Mouse (Mus musculus): Measurements from ENCODE around the gene Foxp1. TPM values are rescaled to one million over a fixed set of nuclear protein-coding genes. Genes with fewer than 3 reads are reported as not detected.

Gene Foxp1
- polyA plus RNA-seq, 1 experiment from 2014 or later: 65.4 TPM

GRCm38 (mm10) chr6:99221147-99221546 is 301.4 kb downstream of the Foxp1 start:
- whole genome bisulfite sequencing: 80% methylated on average over 5 of the region's 5 CpGs
- Histone ChIP-seq H3K27me3 (ENCODE audit: control insufficient read depth, insufficient read depth, low read length) (no peaks in the 10 kb centered on the region), H3K4me1 (ENCODE audit: control insufficient read depth, insufficient read depth, low read length) (no peaks in the 10 kb centered on the region), H3K9me3 (ENCODE audit: control insufficient read depth, low read length) (no peaks in the 10 kb centered on the region), H3K9ac (ENCODE audit: low read length) (no peak overlapping the region), H3K4me3 (ENCODE audit: low read depth, low read length) (no peak overlapping the region), H3K27ac (replicated peaks; ENCODE audit: low read depth, low read length) (no peak overlapping the region), H3K36me3 (ENCODE audit: control insufficient read depth, insufficient read depth, low read length) (no peaks in the 10 kb centered on the region), H3K4me2 (ENCODE audit: low read depth, severe bottlenecking) (no peak overlapping the region)
- ATAC-seq (ENCODE audit: insufficient number of reproducible peaks, low FRiP score, low TSS enrichment, low read depth) (no peak), DNase-seq (ENCODE audit: low spot score) (no peak)

- no peak for DNase-seq (ENCODE audit: low spot score)
- no peaks in the 10 kb centered on the region for H3K9me3 ChIP-seq (ENCODE audit: control insufficient read depth, low read length)
- H3K27me3 ChIP-seq (ENCODE audit: control insufficient read depth, insufficient read depth, low read length): no peaks in the 10 kb centered on the region
- WGBS: 96% methylated on average over 3 of the region's 3 CpGs
- H3K36me3 ChIP-seq (ENCODE audit: control insufficient read depth, insufficient read depth, low read length): no peaks in the 10 kb centered on the region
- no peak for ATAC-seq (ENCODE audit: insufficient number of reproducible peaks, low FRiP score, low TSS enrichment, low read depth)
- H3K27ac ChIP-seq (replicated peaks; ENCODE audit: low read depth, low read length): no peak overlapping the region
- no peak overlapping the region for H3K4me2 ChIP-seq (ENCODE audit: low read depth, severe bottlenecking)
- no peak overlapping the region for H3K9ac ChIP-seq (ENCODE audit: low read length)
- no peak overlapping the region for H3K4me3 ChIP-seq (ENCODE audit: low read depth, low read length)
- H3K4me1 ChIP-seq (ENCODE audit: control insufficient read depth, insufficient read depth, low read length): no peaks in the 10 kb centered on the region
These were observed 302.0 kb downstream of the Foxp1 start for GRCm38 (mm10) chr6:99220472-99220871.

DNA sequence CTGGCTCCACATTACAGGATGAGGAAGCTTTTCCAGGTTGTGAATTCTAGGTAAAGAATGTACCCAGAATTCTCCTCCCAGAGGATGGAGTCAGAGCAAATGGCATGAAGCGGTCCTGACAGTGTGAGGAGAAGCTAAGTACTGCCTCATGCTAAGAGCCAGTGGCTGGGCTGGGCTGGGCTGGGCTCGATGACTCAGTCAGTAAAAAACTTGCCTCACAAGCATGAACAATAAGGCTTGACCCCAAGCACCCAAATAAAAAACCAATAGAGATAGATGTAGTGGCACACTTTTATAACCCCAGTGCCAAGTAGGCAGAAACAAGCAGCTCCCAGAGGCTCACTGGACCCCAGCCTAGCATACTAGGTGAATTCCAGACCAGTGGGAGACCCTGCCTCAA is 304.7 kb downstream of the Foxp1 start:
- Histone ChIP-seq H3K27ac (replicated peaks; ENCODE audit: low read depth, low read length) (no peak overlapping the region), H3K4me3 (ENCODE audit: low read depth, low read length) (no peak overlapping the region), H3K27me3 (ENCODE audit: control insufficient read depth, insufficient read depth, low read length) (no peaks in the 10 kb centered on the region), H3K4me2 (ENCODE audit: low read depth, severe bottlenecking) (no peak overlapping the region), H3K9me3 (ENCODE audit: control insufficient read depth, low read length) (no peaks in the 10 kb centered on the region), H3K4me1 (ENCODE audit: control insufficient read depth, insufficient read depth, low read length) (no peaks in the 10 kb centered on the region), H3K9ac (ENCODE audit: low read length) (no peak overlapping the region), H3K36me3 (ENCODE audit: control insufficient read depth, insufficient read depth, low read length) (no peaks in the 10 kb centered on the region)
- no peak for ATAC-seq (ENCODE audit: insufficient number of reproducible peaks, low FRiP score, low TSS enrichment, low read depth)
- no peak for DNase-seq (ENCODE audit: low spot score)
- WGBS: 71% methylated on average over 2 of the region's 2 CpGs

- Histone ChIP-seq H3K36me3 (ENCODE audit: control insufficient read depth, insufficient read depth, low read length) (no peaks in the 10 kb centered on the region), H3K4me2 (ENCODE audit: low read depth, severe bottlenecking) (no peak overlapping the region), H3K27me3 (ENCODE audit: control insufficient read depth, insufficient read depth, low read length) (no peaks in the 10 kb centered on the region), H3K9me3 (ENCODE audit: control insufficient read depth, low read length) (no peaks in the 10 kb centered on the region), H3K9ac (ENCODE audit: low read length) (no peak overlapping the region), H3K4me3 (ENCODE audit: low read depth, low read length) (no peak overlapping the region), H3K27ac (replicated peaks; ENCODE audit: low read depth, low read length) (no peak overlapping the region), H3K4me1 (ENCODE audit: control insufficient read depth, insufficient read depth, low read length) (no peaks in the 10 kb centered on the region)
- no peak for DNase-seq (ENCODE audit: low spot score)
- WGBS: 87% methylated on average over 6 of the region's 7 CpGs
- no peak for ATAC-seq (ENCODE audit: insufficient number of reproducible peaks, low FRiP score, low TSS enrichment, low read depth)
These were observed 305.4 kb downstream of the Foxp1 start for GRCm38 (mm10) chr6:99217155-99217554.

- DNase-seq (ENCODE audit: low spot score) (no peak), ATAC-seq (ENCODE audit: insufficient number of reproducible peaks, low FRiP score, low TSS enrichment, low read depth) (no peak)
- no peak overlapping the region for H3K27ac ChIP-seq (replicated peaks; ENCODE audit: low read depth, low read length)
- no peaks in the 10 kb centered on the region for H3K9me3 ChIP-seq (ENCODE audit: control insufficient read depth, low read length)
- no peak overlapping the region for H3K9ac ChIP-seq (ENCODE audit: low read length)
- no peak overlapping the region for H3K4me3 ChIP-seq (ENCODE audit: low read depth, low read length)
- 89% methylated on average over 4 of the region's 4 CpGs for WGBS
- no peaks in the 10 kb centered on the region for H3K4me1 ChIP-seq (ENCODE audit: control insufficient read depth, insufficient read depth, low read length)
- no peaks in the 10 kb centered on the region for H3K36me3 ChIP-seq (ENCODE audit: control insufficient read depth, insufficient read depth, low read length)
- 0 out of 2 replicates have a peak, but pooled peaks cover 2% of the 10 kb centered on the region for H3K27me3 ChIP-seq (ENCODE audit: control insufficient read depth, insufficient read depth, low read length)
- no peak overlapping the region for H3K4me2 ChIP-seq (ENCODE audit: low read depth, severe bottlenecking)
These were observed 310.1 kb downstream of the Foxp1 start for GRCm38 (mm10) chr6:99212461-99212860.

DNA sequence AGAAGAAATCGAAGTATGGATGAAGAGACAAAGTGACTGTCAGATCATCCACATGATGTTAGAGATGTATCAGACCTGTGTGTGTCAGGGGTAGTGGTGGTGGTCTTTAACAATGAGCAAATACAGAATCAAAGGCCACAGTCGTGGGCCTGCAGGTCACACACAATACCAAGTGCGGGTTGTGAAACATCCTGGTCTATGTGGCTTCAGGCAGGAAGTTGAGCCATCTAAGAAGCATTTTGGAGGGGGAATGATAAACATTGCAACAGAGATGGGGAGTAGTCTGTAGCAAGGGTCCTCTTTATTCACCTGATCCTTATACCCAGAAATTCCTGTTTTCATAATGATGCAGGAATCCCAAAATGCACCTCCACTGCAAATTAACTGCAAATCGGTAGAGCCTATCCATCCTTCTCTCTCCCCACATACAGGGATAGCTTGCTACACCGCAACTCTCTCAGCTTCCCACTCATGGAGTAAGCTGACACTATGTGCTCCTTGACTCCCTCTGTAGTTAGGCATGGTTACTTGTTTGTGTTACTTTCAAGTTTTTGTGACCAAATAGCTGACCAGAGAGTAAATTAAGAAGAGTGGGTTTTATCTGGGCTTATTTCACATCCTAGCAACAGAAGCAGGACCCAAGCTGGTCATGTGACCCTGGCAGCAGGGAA is 310.7 kb downstream of the Foxp1 start:
- Histone ChIP-seq H3K36me3 (ENCODE audit: control insufficient read depth, insufficient read depth, low read length) (no peaks in the 10 kb centered on the region), H3K4me3 (ENCODE audit: low read depth, low read length) (no peak overlapping the region), H3K4me2 (ENCODE audit: low read depth, severe bottlenecking) (no peak overlapping the region), H3K27ac (replicated peaks; ENCODE audit: low read depth, low read length) (no peak overlapping the region), H3K27me3 (ENCODE audit: control insufficient read depth, insufficient read depth, low read length) (0 out of 2 replicates have a peak, but pooled peaks cover 2% of the 10 kb centered on the region), H3K4me1 (ENCODE audit: control insufficient read depth, insufficient read depth, low read length) (no peaks in the 10 kb centered on the region), H3K9ac (ENCODE audit: low read length) (no peak overlapping the region), H3K9me3 (ENCODE audit: control insufficient read depth, low read length) (no peaks in the 10 kb centered on the region)
- WGBS: 84% methylated on average over 5 of the region's 5 CpGs
- DNase-seq (ENCODE audit: low spot score) (no peak), ATAC-seq (ENCODE audit: insufficient number of reproducible peaks, low FRiP score, low TSS enrichment, low read depth) (no peak)

- ATAC-seq (ENCODE audit: insufficient number of reproducible peaks, low FRiP score, low TSS enrichment, low read depth) (no peak), DNase-seq (ENCODE audit: low spot score) (no peak)
- H3K9ac ChIP-seq (ENCODE audit: low read length): no peak overlapping the region
- H3K9me3 ChIP-seq (ENCODE audit: control insufficient read depth, low read length): no peaks in the 10 kb centered on the region
- no peak overlapping the region for H3K4me2 ChIP-seq (ENCODE audit: low read depth, severe bottlenecking)
- H3K36me3 ChIP-seq (ENCODE audit: control insufficient read depth, insufficient read depth, low read length): no peaks in the 10 kb centered on the region
- H3K27ac ChIP-seq (replicated peaks; ENCODE audit: low read depth, low read length): no peak overlapping the region
- peaks cover 14% of the 10 kb centered on the region for H3K4me1 ChIP-seq (ENCODE audit: control insufficient read depth, insufficient read depth, low read length)
- WGBS: 65% methylated on average over 7 of the region's 7 CpGs
- H3K4me3 ChIP-seq (ENCODE audit: low read depth, low read length): no peak overlapping the region
- H3K27me3 ChIP-seq (ENCODE audit: control insufficient read depth, insufficient read depth, low read length): 0 out of 2 replicates have a peak, but pooled peaks cover 2% of the 10 kb centered on the region
These were observed 312.4 kb downstream of the Foxp1 start for GRCm38 (mm10) chr6:99210161-99210560.

DNA sequence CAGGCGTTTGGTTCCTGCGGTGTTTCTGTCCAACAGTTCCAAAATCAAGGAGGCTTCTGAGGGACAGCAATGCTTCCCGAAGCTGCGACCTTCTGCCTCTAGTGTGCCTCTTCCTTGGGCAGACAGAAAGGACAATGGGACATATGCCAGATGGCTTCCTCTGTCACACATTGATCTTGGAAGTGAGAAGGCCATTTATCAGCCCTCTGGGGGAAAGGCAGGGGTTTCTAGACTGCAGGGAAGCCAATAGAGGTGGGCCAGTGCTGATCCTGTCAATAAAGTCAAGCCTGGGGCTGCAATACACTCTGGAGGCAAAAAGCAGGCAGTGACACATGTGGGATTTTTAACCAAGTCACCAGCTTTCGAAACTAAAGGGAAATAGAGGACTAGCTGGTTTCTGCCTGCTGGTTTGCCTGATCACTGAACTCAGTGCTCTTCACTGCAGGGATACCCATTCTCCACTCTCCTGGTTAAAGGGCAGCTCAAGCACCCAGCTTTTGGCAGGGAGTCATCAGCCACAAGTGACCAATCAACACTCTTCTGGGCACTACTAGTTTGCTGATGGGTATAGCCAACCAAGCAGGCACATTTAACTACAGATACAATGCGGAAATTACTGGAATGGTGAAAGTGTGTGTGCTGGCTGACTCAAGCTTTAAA is 315.2 kb downstream of the Foxp1 start:
- no peak for ATAC-seq (ENCODE audit: insufficient number of reproducible peaks, low FRiP score, low TSS enrichment, low read depth)
- no peak overlapping the region for H3K9ac ChIP-seq (ENCODE audit: low read length)
- DNase-seq (ENCODE audit: low spot score): no peak
- H3K9me3 ChIP-seq (ENCODE audit: control insufficient read depth, low read length): no peaks in the 10 kb centered on the region
- 0 out of 2 replicates have a peak, but pooled peaks cover 2% of the 10 kb centered on the region for H3K27me3 ChIP-seq (ENCODE audit: control insufficient read depth, insufficient read depth, low read length)
- no peaks in the 10 kb centered on the region for H3K36me3 ChIP-seq (ENCODE audit: control insufficient read depth, insufficient read depth, low read length)
- H3K4me2 ChIP-seq (ENCODE audit: low read depth, severe bottlenecking): no peak overlapping the region
- H3K4me3 ChIP-seq (ENCODE audit: low read depth, low read length): no peak overlapping the region
- peaks cover 28% of the 10 kb centered on the region for H3K4me1 ChIP-seq (ENCODE audit: control insufficient read depth, insufficient read depth, low read length)
- no peak overlapping the region for H3K27ac ChIP-seq (replicated peaks; ENCODE audit: low read depth, low read length)
- 42% methylated on average over 6 of the region's 6 CpGs for WGBS

All from limb, embryonic 11.5 days (tissue).